Mouse (Mus musculus): ENCODE data around the gene Pkp1.

- TF ChIP-seq CTCF (IDR thresholded peaks at IDR 0.05; ENCODE audit: insufficient read depth, low read length) = no peak
- no peak for TF ChIP-seq POLR2A (IDR thresholded peaks at IDR 0.05; ENCODE audit: borderline replicate concordance, extremely low read depth, low read depth, low read length)
Measured at GRCm38 (mm10) chr1:135821780-135822179, 97.2 kb downstream of the Pkp1 start.
